Mouse (Mus musculus) brown adipose tissue, adult 24 weeks (tissue): Measurements from ENCODE around the gene Tgfb1. TPM values are rescaled to one million over a fixed set of nuclear protein-coding genes. Genes with fewer than 3 reads are reported as not detected.

ENCODE experiments used
- H3K27ac ChIP-seq: fragments of 200-500 bp; replicated peaks from 2 replicates; pipeline ENCODE4 v1.5.1; 2012; ENCODE audit warnings: low read depth, mild to moderate bottlenecking, low read length
- H3K4me1 ChIP-seq: fragments of 200-500 bp; 2 replicates; pipeline ENCODE4 v1.6.1; 2012; ENCODE audit warnings: low read length, mixed read lengths; ENCODE audit not compliant: control insufficient read depth, insufficient read depth, insufficient read length
- H3K4me3 ChIP-seq: fragments of 200-500 bp; 2 replicates; pipeline ENCODE4 v1.5.1; 2012; ENCODE audit warnings: low read depth, mild to moderate bottlenecking, low read length, moderate library complexity; ENCODE audit not compliant: insufficient read depth
- polyA plus RNA-seq: library from polyadenylated mRNA; stranded (reverse); fragments of >200 nt; gene quantifications from 2 replicates; pipeline ENCODE4 v1.2.4, GENCODE M21; 2012; ENCODE audit not compliant: missing spikeins, insufficient read depth, insufficient read length

Gene Tgfb1
- polyA plus RNA-seq, 1 experiment = 13.2 TPM

- Histone ChIP-seq H3K27ac (no peak overlapping the region), H3K4me3 (no peak overlapping the region), H3K4me1 (0 out of 2 replicates have a peak, but pooled peaks cover 4% of the 10 kb centered on the region)
Measured at GRCm38 (mm10) chr7:25684659-25685058, 2.1 kb upstream of the Tgfb1 start.

DNA sequence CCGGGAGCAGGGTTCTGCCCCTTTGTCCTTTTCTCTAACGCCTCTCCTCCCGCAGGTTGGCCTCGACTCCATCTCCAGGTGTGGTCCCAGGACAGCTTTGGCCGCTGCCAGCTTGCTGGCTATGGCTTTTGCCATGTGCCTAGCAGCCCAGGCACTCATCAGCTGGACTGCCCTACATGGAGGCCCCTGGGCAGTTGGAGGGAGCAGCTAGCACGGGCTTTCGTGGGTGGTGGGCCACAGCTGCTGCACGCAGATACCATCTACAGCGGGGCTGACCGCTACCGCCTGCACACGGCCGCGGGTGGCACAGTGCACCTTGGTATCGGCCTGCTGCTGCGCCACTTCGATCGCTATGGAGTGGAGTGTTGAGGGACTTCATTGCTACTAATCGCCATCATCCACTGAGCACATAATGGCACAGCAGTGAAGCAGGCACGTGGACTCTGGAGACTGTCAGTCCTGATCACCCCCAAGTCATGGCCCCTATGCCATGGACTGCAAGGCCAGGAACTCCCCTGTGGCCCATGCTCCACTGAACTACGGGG, 804 bp upstream of the Tgfb1 start:
- H3K4me3 ChIP-seq = peak overlapping the region; percentile 55
- H3K27ac ChIP-seq = peak overlapping the region; percentile 52; the same call in 1 of the 2 replicates
- 0 out of 2 replicates have a peak, but pooled peaks cover 4% of the 10 kb centered on the region for H3K4me1 ChIP-seq

- Histone ChIP-seq H3K4me1 (0 out of 2 replicates have a peak, but pooled peaks cover 4% of the 10 kb centered on the region), H3K4me3 (peak overlapping the region; percentile 87), H3K27ac (peak overlapping the region; percentile 89)
Measured at GRCm38 (mm10) chr7:25687811-25688401, 1.1 kb downstream of the Tgfb1 start.

DNA sequence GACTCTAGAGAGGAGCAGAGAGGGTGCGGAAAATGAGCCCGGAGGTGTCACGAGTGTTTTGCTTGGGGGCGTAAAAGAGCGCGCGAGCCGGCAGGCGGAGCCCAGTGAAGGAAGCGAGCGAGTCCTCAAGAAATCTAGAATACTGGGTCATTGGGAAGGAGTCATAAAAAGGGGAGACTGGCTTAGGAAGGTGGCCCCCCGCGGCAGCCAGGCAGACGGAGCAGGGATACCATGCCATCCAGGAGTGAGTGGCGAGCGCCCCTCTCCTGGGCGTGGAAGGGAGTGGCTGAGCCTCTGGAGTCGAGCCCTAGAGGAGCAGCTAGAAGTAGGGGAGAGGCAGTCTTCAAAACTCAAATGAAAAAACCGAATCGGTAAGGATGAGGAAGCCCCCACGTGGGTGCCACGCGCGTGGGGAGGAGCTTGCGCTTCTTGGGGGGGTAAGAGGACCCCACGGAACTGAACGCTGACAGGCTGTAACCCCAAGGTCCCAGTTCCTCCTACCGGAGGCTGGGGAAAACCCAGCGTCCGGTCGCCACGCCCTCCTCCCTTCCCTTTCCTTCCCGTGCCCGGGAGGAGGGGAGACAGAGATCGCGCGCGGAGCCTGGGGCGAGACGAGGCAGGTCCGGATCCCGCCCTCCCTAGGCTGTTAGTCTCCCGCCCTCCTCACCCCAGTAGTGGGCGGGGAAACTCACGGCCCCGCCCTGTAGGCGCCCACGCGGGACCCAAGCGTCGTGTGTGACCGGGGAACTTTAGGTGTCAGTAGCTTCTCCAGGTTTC, 2.2 kb downstream of the Tgfb1 start:
- H3K27ac ChIP-seq = peak overlapping the region; percentile 89
- H3K4me1 ChIP-seq = 0 out of 2 replicates have a peak, but pooled peaks cover 4% of the 10 kb centered on the region
- H3K4me3 ChIP-seq = peak overlapping the region; percentile 87

DNA sequence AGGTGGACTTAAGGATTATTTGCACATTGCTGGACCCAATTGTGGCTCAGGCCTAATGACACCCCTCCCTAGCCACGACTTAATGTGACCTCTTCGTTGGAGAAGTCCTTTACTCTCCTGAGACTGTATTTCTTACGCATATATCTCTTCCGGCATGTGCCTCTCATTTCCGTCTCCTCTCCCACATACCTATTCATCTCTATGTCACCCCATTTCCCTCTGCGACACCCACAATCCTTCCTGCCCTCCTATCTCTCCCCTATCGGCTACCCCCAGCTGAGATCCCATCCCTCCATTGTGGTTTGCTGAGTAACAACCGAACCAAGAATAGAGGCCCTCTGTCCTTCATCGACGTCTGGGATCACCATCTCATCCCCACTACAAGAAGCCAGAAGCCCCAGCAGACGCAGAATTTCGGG, 2.8 kb downstream of the Tgfb1 start:
- H3K4me3 ChIP-seq = peak overlapping the region; percentile 87
- peak overlapping the region; percentile 81 for H3K27ac ChIP-seq
- H3K4me1 ChIP-seq = 0 out of 2 replicates have a peak, but pooled peaks cover 4% of the 10 kb centered on the region

GRCm38 (mm10) chr7:25690051-25690450, 3.2 kb downstream of the Tgfb1 start:
- Histone ChIP-seq H3K27ac (peak overlapping the region; percentile 81), H3K4me3 (peak overlapping the region; percentile 87), H3K4me1 (0 out of 2 replicates have a peak, but pooled peaks cover 4% of the 10 kb centered on the region)

DNA sequence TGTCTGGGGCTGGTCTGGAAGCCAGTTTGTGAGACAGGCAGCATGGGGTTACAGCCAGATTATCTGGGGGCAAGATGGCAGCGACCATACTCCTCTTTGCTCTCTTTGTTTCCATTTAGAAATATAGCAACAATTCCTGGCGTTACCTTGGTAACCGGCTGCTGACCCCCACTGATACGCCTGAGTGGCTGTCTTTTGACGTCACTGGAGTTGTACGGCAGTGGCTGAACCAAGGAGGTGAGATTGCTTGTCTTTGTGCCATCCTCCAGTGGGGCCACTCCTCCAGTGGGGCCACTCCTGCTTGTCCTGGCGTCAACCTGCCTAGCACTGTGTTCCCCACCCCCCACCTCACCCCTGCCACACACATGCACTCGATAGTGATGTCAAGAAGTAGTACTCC, 7.3 kb downstream of the Tgfb1 start:
- H3K4me3 ChIP-seq = no peak overlapping the region
- H3K27ac ChIP-seq = no peak overlapping the region

GRCm38 (mm10) chr7:25699851-25700250, 13.0 kb downstream of the Tgfb1 start:
- H3K4me3 ChIP-seq = no peak overlapping the region
- peaks cover 9% of the 10 kb centered on the region; the same call in 1 of the 2 replicates for H3K4me1 ChIP-seq
- no peak overlapping the region for H3K27ac ChIP-seq

More for the DNA sequence above, 7.3 kb downstream of the Tgfb1 start:
- H3K4me1 ChIP-seq = no peaks in the 10 kb centered on the region

GRCm38 (mm10) chr7:25700732-25701131, 13.9 kb downstream of the Tgfb1 start:
- Histone ChIP-seq H3K4me3 (no peak overlapping the region), H3K4me1 (peaks cover 17% of the 10 kb centered on the region), H3K27ac (no peak overlapping the region)

DNA sequence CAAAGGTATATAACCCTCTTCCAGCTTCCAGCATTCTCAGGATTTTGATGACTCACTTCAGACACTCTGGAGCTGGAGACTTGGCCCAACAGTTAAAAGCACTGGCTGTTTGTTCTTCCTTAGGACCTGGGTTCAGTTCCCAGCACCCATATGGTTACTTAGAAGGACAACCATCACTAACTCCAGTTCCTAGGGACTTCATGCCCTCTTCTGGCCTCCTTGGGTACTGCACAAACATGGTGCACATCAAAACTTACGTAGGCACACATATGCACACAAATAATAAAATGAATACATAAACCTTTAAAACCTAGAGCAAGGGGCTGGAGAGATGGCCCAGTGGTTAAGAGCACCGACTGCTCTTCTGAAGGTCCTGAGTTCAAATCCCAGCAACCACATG, 15.5 kb downstream of the Tgfb1 start:
- H3K27ac ChIP-seq = no peak overlapping the region
- H3K4me1 ChIP-seq = peaks cover 31% of the 10 kb centered on the region
- no peak overlapping the region for H3K4me3 ChIP-seq

DNA sequence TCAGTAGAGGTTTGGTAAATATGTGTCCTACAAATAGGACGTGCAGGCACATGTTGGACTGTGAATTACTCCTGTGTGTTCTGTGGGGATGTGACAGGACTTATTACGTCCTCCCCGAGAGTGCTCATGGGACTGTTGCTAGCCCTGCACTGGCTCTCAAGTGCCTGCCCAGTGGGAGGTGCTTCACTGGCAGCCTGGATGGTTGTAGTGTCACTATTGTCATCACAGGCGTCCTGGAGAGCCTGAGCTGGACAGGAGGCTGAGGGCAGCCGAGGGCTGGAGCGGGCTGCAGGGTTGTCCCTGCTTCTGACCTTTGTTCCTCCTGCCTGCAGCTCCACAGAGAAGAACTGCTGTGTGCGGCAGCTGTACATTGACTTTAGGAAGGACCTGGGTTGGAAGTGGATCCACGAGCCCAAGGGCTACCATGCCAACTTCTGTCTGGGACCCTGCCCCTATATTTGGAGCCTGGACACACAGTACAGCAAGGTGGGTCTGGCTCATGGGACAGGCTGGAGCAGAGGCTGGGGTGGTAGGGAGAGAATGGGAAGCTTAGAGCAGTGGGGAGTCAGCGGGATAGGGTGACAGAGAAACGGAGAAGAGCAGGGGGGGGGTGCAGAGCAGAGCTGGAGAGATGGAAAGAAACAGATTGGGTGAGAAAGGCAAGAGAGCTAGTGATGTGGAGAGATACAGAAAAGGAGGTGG, 17.1 kb downstream of the Tgfb1 start:
- Histone ChIP-seq H3K4me1 (peaks cover 37% of the 10 kb centered on the region), H3K27ac (peak overlapping the region; percentile 50), H3K4me3 (no peak overlapping the region)

DNA sequence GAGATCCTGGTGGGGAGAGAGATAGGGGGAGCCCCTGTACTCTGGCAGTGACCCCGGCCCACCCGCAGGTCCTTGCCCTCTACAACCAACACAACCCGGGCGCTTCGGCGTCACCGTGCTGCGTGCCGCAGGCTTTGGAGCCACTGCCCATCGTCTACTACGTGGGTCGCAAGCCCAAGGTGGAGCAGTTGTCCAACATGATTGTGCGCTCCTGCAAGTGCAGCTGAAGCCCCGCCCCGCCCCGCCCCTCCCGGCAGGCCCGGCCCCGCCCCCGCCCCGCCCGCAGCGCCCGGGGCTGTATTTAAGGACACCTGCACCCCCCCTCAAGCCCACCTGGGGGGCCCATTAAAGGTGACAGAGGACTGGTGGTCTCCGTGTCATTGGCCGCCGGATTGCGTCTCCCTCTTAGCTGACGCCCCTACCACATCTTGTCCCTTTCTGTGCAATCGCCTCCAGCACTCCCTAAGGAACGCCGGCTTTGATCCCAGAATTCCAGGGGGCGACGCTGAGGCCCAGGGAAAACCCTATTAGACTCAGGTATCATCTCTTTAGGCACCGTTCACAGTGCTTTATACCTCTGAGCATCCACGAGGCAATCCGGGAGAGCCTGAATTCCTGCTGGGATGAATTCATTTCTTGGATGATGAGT, 18.0 kb downstream of the Tgfb1 start:
- H3K27ac ChIP-seq = peak overlapping the region; percentile 97; the same call in 1 of the 2 replicates
- peaks cover 37% of the 10 kb centered on the region for H3K4me1 ChIP-seq
- no peak overlapping the region; the same call in 1 of the 2 replicates for H3K4me3 ChIP-seq

GRCm38 (mm10) chr7:25705801-25706251, 19.0 kb downstream of the Tgfb1 start:
- H3K27ac ChIP-seq = peak overlapping the region; percentile 97
- H3K4me1 ChIP-seq = peaks cover 42% of the 10 kb centered on the region
- no peak overlapping the region for H3K4me3 ChIP-seq

- H3K27ac ChIP-seq = peak overlapping the region; percentile 97
- peaks cover 49% of the 10 kb centered on the region for H3K4me1 ChIP-seq
- H3K4me3 ChIP-seq = no peak overlapping the region
Measured at GRCm38 (mm10) chr7:25706578-25707170, 19.9 kb downstream of the Tgfb1 start.
